Mouse (Mus musculus): ENCODE data around the gene Abi1.
"Not testable (repeated sequence)": the region's sequence is repeated elsewhere in the genome, so short reads cannot be mapped to it uniquely, and the experiment has no call there.

Gene Abi1

GRCm38 (mm10) chr2:23040001-23040646, at the start of gene Abi1:
Abi1 (minus strand) TSS chr2:23040241.
- peak; percentile 80 to 82 for DNase-seq (ENCODE audit: low spot score in 2 of 2)

- no peak for DNase-seq (ENCODE audit: low spot score in 2 of 2)
Observed at GRCm38 (mm10) chr2:23084540-23084939, 44.5 kb upstream of the Abi1 start.

GRCm38 (mm10) chr2:23078588-23078987, 38.5 kb upstream of the Abi1 start:
- no peak for DNase-seq (ENCODE audit: low spot score in 2 of 2)

GRCm38 (mm10) chr2:23077693-23078092, 37.7 kb upstream of the Abi1 start:
- no peak for DNase-seq (ENCODE audit: low spot score in 2 of 2)

GRCm38 (mm10) chr2:23076783-23077182, 36.7 kb upstream of the Abi1 start:
- DNase-seq (ENCODE audit: low spot score in 2 of 2): no peak

- no peak for DNase-seq (ENCODE audit: low spot score in 2 of 2)
Observed at GRCm38 (mm10) chr2:23075846-23076245, 35.8 kb upstream of the Abi1 start.

GRCm38 (mm10) chr2:23071406-23071805, 31.4 kb upstream of the Abi1 start:
- no peak for DNase-seq (ENCODE audit: low spot score in 2 of 2)

- DNase-seq (ENCODE audit: low spot score in 2 of 2): no peak
Observed at GRCm38 (mm10) chr2:23070491-23070890, 30.4 kb upstream of the Abi1 start.

GRCm38 (mm10) chr2:23068894-23069744, 29.1 kb upstream of the Abi1 start:
- DNase-seq (ENCODE audit: low spot score in 2 of 2): peak; percentile 90 to 95

GRCm38 (mm10) chr2:23068370-23068737, 28.3 kb upstream of the Abi1 start:
- no peak for DNase-seq (ENCODE audit: low spot score in 2 of 2)

GRCm38 (mm10) chr2:23067552-23068369, 27.7 kb upstream of the Abi1 start, which contains the start of gene Acbd5:
Acbd5 (plus strand) TSS chr2:23068167.
- DNase-seq (ENCODE audit: low spot score in 2 of 2): peak; percentile 84 to 91

GRCm38 (mm10) chr2:23052523-23052922, 12.5 kb upstream of the Abi1 start:
- DNase-seq (ENCODE audit: low spot score in 2 of 2): no peak

- DNase-seq (ENCODE audit: low spot score in 2 of 2): no peak
Observed at GRCm38 (mm10) chr2:23051890-23052289, 11.8 kb upstream of the Abi1 start.

GRCm38 (mm10) chr2:23048006-23048405, 8.0 kb upstream of the Abi1 start:
- DNase-seq (ENCODE audit: low spot score in 2 of 2): peak in 1 of 2 experiments; percentile 11

GRCm38 (mm10) chr2:23045703-23046102, 5.7 kb upstream of the Abi1 start:
- DNase-seq (ENCODE audit: low spot score in 2 of 2): no peak

- DNase-seq (ENCODE audit: low spot score in 2 of 2): no peak
Observed at GRCm38 (mm10) chr2:23042189-23042588, 2.1 kb upstream of the Abi1 start.

GRCm38 (mm10) chr2:23041457-23041856, 1.4 kb upstream of the Abi1 start:
- DNase-seq (ENCODE audit: low spot score in 2 of 2): peak in 1 of 2 experiments; percentile 9

GRCm38 (mm10) chr2:23040690-23041089, 649 bp upstream of the Abi1 start:
- DNase-seq (ENCODE audit: low spot score in 2 of 2): not testable (repeated sequence)

- peak; percentile 12 to 23 for DNase-seq (ENCODE audit: low spot score in 2 of 2)
Observed at GRCm38 (mm10) chr2:23039082-23040000, 700 bp downstream of the Abi1 start.

- DNase-seq (ENCODE audit: low spot score in 2 of 2): no peak
Observed at GRCm38 (mm10) chr2:23035467-23035866, 4.6 kb downstream of the Abi1 start.

Data from spleen, postnatal 14 days (tissue).